Mouse (Mus musculus): ENCODE measurements around the gene Mmgt2. TPM values are rescaled to one million over a fixed set of nuclear protein-coding genes. Genes with fewer than 3 reads are reported as not detected.
"Not testable (repeated sequence)": the region's sequence is repeated elsewhere in the genome, so short reads cannot be mapped to it uniquely, and the experiment has no call there.

Gene Mmgt2
- polyA plus RNA-seq, 1 experiment from 2014 or later = 73.1 TPM

DNA sequence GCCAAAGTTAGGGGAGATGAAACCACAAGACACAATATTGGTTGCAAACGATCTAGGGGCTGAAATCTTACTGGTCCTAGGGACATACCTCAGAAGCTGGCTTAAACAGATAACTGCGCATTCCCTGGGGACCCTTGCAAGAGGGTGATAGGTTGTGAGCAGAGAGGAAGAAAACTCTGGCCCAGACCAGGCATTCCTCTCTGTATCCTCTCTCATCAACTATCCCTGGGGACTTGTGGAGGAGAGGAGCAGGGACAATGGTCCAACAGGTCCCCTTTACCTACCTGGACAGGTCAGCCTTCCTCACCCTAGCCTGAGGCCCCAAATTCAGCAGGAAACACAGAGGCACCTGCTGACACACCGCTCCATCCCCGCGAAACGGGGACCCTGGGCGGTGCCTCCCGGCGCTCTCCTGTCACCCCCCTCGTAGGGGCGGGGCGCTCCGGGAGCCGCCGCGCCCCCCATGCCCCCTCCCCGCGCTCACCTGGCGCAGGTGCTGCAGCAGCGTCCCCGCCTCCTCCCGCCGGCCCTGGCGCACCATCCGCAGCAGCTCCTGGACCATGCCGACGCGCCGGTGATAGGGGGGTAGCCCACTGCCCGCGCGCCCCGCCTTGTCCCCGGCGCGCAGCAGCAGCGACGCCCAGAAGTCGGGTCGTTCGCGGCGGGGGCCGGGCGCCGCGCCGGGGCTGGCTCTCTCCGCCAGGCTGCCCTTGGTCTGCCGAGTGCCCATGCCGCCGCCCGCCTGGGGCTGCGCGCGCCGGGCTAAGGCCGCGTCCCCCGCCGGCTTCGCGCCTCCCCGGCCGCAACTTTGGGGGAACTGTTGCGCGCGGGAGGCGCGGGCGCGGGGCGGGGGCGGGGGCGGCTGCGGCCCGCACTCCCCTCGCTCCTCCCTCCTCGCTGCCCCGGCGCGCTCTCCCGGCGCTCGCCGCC, 538 bp upstream of the Mmgt2 start, which contains the start of gene Lrrc75a:
Gene Lrrc75a, minus strand, starts transcription at position 863 of the 930 bp plus-strand sequence.
- H3K36me3 ChIP-seq (ENCODE audit: insufficient read depth, low read length) = 0 out of 2 replicates have a peak, but pooled peaks cover 3% of the 10 kb centered on the region
- ATAC-seq (replicated peaks; ENCODE audit: low FRiP score, low read depth) (peak; percentile 66), DNase-seq (ENCODE audit: low spot score) (peak; percentile 57)
- H3K27me3 ChIP-seq (ENCODE audit: insufficient read depth, low read length) = no peaks in the 10 kb centered on the region
- H3K9me3 ChIP-seq (replicated peaks; ENCODE audit: low read length) = no peaks in the 10 kb centered on the region
- H3K9ac ChIP-seq (ENCODE audit: low read depth, low read length) = peak within 1 kb of the TSS; percentile 79
- peaks cover 18% of the 10 kb centered on the region for H3K4me1 ChIP-seq (replicated peaks; ENCODE audit: insufficient read depth, low read length)
- no peak for TF ChIP-seq CTCF (IDR thresholded peaks at IDR 0.05; ENCODE audit: low read depth)
- peak within 1 kb of the TSS; percentile 91 for H3K27ac ChIP-seq
- under 1% methylated on average over 64 of the region's 86 CpGs for WGBS
- H3K4me2 ChIP-seq (ENCODE audit: low read length) = peak within 1 kb of the TSS; percentile 94
- H3K4me3 ChIP-seq (replicated peaks; ENCODE audit: low read depth, low read length) = peak within 1 kb of the TSS; percentile 77

DNA sequence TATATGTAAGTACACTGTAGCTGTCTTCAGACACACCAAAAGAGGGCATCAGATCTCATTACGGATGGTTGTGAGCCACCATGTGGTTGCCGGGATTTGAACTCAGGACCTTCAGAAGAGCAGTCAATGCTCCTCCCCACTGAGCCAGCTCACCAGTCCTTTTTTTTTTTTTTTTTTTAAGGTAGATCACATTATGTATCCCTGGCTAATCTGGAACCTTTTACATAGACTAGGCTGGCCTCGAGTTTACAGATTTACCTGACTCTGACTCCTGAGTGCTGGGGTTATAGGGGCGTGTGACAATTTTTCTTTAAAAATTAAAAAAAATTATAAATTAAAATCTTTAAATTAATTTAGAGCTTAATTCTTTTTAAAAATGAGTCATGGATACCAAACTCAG, 1.3 kb downstream of the Mmgt2 start:
- 81% methylated on average over 4 of the region's 4 CpGs for WGBS
- H3K9me3 ChIP-seq (replicated peaks; ENCODE audit: low read length); H3K27me3 ChIP-seq (ENCODE audit: insufficient read depth, low read length); H3K4me3 ChIP-seq (replicated peaks; ENCODE audit: low read depth, low read length); ATAC-seq (replicated peaks; ENCODE audit: low FRiP score, low read depth); H3K27ac ChIP-seq; H3K9ac ChIP-seq (ENCODE audit: low read depth, low read length); DNase-seq (ENCODE audit: low spot score); H3K36me3 ChIP-seq (ENCODE audit: insufficient read depth, low read length): not testable (repeated sequence)
- Histone ChIP-seq H3K4me1 (replicated peaks; ENCODE audit: insufficient read depth, low read length) (peaks cover 14% of the 10 kb centered on the region), H3K4me2 (ENCODE audit: low read length) (peak overlapping the region; percentile 94)

DNA sequence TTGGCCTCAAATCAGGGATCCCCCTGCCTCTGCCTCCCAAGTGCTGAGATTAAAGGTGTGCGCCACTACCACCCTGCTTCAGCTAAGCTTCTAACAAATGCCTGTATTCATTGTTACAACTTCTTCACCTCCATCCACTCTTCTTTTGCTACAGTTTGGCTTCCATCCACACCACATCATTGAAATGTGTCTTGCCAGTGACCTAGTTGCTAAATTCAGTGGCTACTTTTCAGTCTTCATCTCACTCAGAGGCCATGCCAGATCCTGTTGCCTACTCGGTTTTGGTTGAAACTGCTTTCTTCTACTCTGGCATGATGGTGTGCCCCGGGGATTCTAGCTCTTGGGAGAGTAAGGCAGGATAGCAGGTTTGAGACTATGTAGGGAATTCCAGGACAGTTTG, 3.1 kb downstream of the Mmgt2 start:
- peaks cover 5% of the 10 kb centered on the region for H3K4me1 ChIP-seq (replicated peaks; ENCODE audit: insufficient read depth, low read length)
- TF ChIP-seq CTCF (IDR thresholded peaks at IDR 0.05; ENCODE audit: low read depth) = no peak
- 92% methylated on average over 3 of the region's 3 CpGs for WGBS
- H3K36me3 ChIP-seq (ENCODE audit: insufficient read depth, low read length) = peaks cover 8% of the 10 kb centered on the region; the same call in 1 of the 2 replicates
- H3K9me3 ChIP-seq (replicated peaks; ENCODE audit: low read length) = no peaks in the 10 kb centered on the region
- no peak overlapping the region for H3K27ac ChIP-seq
- no peak overlapping the region for H3K4me3 ChIP-seq (replicated peaks; ENCODE audit: low read depth, low read length)
- no peak overlapping the region for H3K9ac ChIP-seq (ENCODE audit: low read depth, low read length)
- ATAC-seq (replicated peaks; ENCODE audit: low FRiP score, low read depth) (no peak), DNase-seq (ENCODE audit: low spot score) (no peak)
- no peak overlapping the region for H3K4me2 ChIP-seq (ENCODE audit: low read length)
- H3K27me3 ChIP-seq (ENCODE audit: insufficient read depth, low read length) = no peaks in the 10 kb centered on the region

DNA sequence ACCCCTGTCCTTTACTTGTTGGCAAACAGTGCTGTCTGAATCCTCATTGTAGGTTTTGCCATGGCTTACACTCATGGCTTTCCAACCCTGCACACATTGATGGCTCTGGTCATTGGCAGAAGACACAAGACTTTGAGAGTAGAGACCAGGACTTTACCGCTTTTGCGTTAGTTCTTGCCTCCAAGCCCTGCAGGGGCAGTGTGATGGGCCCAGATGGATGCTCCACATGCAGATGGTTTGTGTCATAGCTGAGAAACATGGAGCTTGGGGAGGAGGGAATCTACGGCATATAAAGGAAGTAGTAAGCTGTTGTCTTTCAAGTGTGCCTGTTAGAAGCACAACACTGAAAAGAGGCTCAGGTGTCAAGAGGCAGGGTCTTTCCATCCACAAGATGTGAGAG, 3.6 kb downstream of the Mmgt2 start:
- WGBS = 84% methylated on average over 3 of the region's 3 CpGs
- ATAC-seq (replicated peaks; ENCODE audit: low FRiP score, low read depth) (no peak), DNase-seq (ENCODE audit: low spot score) (no peak)
- TF ChIP-seq CTCF (IDR thresholded peaks at IDR 0.05; ENCODE audit: low read depth) = no peak
- Histone ChIP-seq H3K27me3 (ENCODE audit: insufficient read depth, low read length) (no peaks in the 10 kb centered on the region), H3K4me1 (replicated peaks; ENCODE audit: insufficient read depth, low read length) (no peaks in the 10 kb centered on the region; the same call in 1 of the 2 replicates), H3K4me2 (ENCODE audit: low read length) (no peak overlapping the region), H3K36me3 (ENCODE audit: insufficient read depth, low read length) (peaks cover 9% of the 10 kb centered on the region; the same call in 1 of the 2 replicates), H3K9me3 (replicated peaks; ENCODE audit: low read length) (no peaks in the 10 kb centered on the region), H3K9ac (ENCODE audit: low read depth, low read length) (no peak overlapping the region), H3K4me3 (replicated peaks; ENCODE audit: low read depth, low read length) (no peak overlapping the region), H3K27ac (no peak overlapping the region)

DNA sequence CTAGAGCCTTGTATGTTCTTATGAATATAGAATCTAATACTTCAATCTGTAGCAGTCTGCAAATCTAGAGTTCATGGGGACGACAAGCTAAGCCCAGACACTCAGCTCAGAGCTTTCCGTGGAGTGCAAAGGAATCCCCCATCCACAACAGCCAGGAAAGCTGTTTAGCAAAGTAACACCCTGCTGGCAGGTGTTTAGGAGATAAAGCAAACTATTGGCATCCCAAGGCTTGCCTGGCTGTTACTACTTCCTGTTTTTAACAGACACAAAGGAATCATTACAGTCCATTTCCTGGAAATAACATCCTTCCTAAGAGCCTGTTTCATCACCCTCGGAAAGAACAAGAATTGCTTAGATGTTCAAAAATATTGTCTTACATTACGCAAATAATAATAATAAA, 12.4 kb downstream of the Mmgt2 start:
- Histone ChIP-seq H3K9me3 (replicated peaks; ENCODE audit: low read length) (no peaks in the 10 kb centered on the region), H3K4me2 (ENCODE audit: low read length) (no peak overlapping the region)
- no peak for ATAC-seq (replicated peaks; ENCODE audit: low FRiP score, low read depth)

DNA sequence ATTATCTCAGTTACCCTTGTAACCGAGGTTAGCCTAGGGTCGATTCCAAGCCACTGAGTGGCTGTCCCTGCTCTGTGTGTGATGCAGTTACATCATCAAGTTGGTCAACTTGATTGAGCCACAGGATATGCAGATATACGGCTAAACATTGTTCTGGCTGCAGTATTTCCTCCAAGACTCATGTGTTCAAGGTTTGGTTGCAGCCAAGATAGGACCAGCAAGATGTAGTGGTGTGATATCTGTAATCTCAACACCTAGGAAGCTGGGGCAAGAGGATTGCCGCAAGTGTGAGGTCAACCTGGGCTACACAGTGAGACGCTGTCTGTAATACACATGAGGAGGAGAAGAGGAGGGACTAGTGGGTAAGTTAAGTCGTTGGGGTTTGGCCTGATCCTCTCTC, 15.8 kb downstream of the Mmgt2 start:
- Histone ChIP-seq H3K27ac (no peak overlapping the region), H3K27me3 (ENCODE audit: insufficient read depth, low read length) (no peaks in the 10 kb centered on the region), H3K4me1 (replicated peaks; ENCODE audit: insufficient read depth, low read length) (no peaks in the 10 kb centered on the region; the same call in 1 of the 2 replicates), H3K9ac (ENCODE audit: low read depth, low read length) (no peak overlapping the region), H3K4me3 (replicated peaks; ENCODE audit: low read depth, low read length) (no peak overlapping the region), H3K4me2 (ENCODE audit: low read length) (no peak overlapping the region), H3K9me3 (replicated peaks; ENCODE audit: low read length) (no peaks in the 10 kb centered on the region), H3K36me3 (ENCODE audit: insufficient read depth, low read length) (0 out of 2 replicates have a peak, but pooled peaks cover 3% of the 10 kb centered on the region)
- ATAC-seq (replicated peaks; ENCODE audit: low FRiP score, low read depth) (no peak), DNase-seq (ENCODE audit: low spot score) (no peak)
- TF ChIP-seq CTCF (IDR thresholded peaks at IDR 0.05; ENCODE audit: low read depth) = no peak
- 88% methylated on average over 6 of the region's 6 CpGs for WGBS

More for the DNA sequence above, 12.4 kb downstream of the Mmgt2 start:
- Histone ChIP-seq H3K9ac (ENCODE audit: low read depth, low read length) (no peak overlapping the region), H3K27me3 (ENCODE audit: insufficient read depth, low read length) (no peaks in the 10 kb centered on the region), H3K36me3 (ENCODE audit: insufficient read depth, low read length) (0 out of 2 replicates have a peak, but pooled peaks cover 10% of the 10 kb centered on the region), H3K4me1 (replicated peaks; ENCODE audit: insufficient read depth, low read length) (no peaks in the 10 kb centered on the region; the same call in 1 of the 2 replicates), H3K4me3 (replicated peaks; ENCODE audit: low read depth, low read length) (no peak overlapping the region), H3K27ac (no peak overlapping the region)
- TF ChIP-seq CTCF (IDR thresholded peaks at IDR 0.05; ENCODE audit: low read depth) = no peak
- WGBS = 59% methylated on average over 4 of the region's 4 CpGs
- DNase-seq (ENCODE audit: low spot score) = no peak
